Mouse (Mus musculus) limb, embryonic 15.5 days (tissue): ENCODE measurements around the gene Rpl36. TPM values are rescaled to one million over a fixed set of nuclear protein-coding genes. Genes with fewer than 3 reads are reported as not detected.

Experiments used
- ATAC-seq: fragments of 200-750 bp; cut with Nextera tagmentation; 2 replicates; pipeline ENCODE4 v1.8.0; 2017; ENCODE audit warnings: low read depth, moderate TSS enrichment; ENCODE audit not compliant: insufficient number of reproducible peaks, low FRiP score, low TSS enrichment
- H3K27ac ChIP-seq: fragments of 300-500 bp; sonication (generic); 2 replicates; pipeline ENCODE4 v1.5.1; 2015; ENCODE audit warnings: moderate library complexity, mild to moderate bottlenecking, inconsistent platforms
- H3K27me3 ChIP-seq: fragments of 300-500 bp; sonication (generic); 2 replicates; pipeline ENCODE4 v1.6.1; 2015; ENCODE audit warnings: inconsistent platforms
- H3K36me3 ChIP-seq: fragments of 300-500 bp; sonication (generic); 2 replicates; pipeline ENCODE4 v1.6.1; 2015; ENCODE audit warnings: inconsistent platforms
- H3K4me1 ChIP-seq: fragments of 300-500 bp; sonication (generic); 2 replicates; pipeline ENCODE4 v1.6.1; 2015; ENCODE audit warnings: inconsistent platforms
- H3K4me2 ChIP-seq: fragments of 300-500 bp; sonication (generic); 2 replicates; pipeline ENCODE4 v1.6.1; 2015; ENCODE audit warnings: mild to moderate bottlenecking, inconsistent platforms
- H3K4me3 ChIP-seq: fragments of 300-500 bp; sonication (generic); 2 replicates; pipeline ENCODE4 v1.5.1; 2015; ENCODE audit warnings: mild to moderate bottlenecking, inconsistent platforms
- H3K9ac ChIP-seq: fragments of 300-500 bp; sonication (generic); 2 replicates; pipeline ENCODE4 v1.6.1; 2015; ENCODE audit warnings: inconsistent platforms
- H3K9me3 ChIP-seq: fragments of 300-500 bp; sonication (generic); 2 replicates; pipeline ENCODE4 v1.6.1; 2016; ENCODE audit warnings: inconsistent platforms
- WGBS: fragments of 180-500 bp; shearing (Covaris S2); methylation state at CpG from one replicate; pipeline ENCODE4 v1.1.7; 2015; 5-methylcytosine and 5-hydroxymethylcytosine counted together
- polyA plus RNA-seq: library from polyadenylated mRNA; unstranded; fragments of >200 nt; fragmentation: Nextera tagmentation; extraction: Ambion mirVana; gene quantifications from 2 replicates; pipeline ENCODE4 v1.2.1, GENCODE M21; 2015

Gene Rpl36
- polyA plus RNA-seq, 1 experiment from 2014 or later, result 1,900 TPM

DNA sequence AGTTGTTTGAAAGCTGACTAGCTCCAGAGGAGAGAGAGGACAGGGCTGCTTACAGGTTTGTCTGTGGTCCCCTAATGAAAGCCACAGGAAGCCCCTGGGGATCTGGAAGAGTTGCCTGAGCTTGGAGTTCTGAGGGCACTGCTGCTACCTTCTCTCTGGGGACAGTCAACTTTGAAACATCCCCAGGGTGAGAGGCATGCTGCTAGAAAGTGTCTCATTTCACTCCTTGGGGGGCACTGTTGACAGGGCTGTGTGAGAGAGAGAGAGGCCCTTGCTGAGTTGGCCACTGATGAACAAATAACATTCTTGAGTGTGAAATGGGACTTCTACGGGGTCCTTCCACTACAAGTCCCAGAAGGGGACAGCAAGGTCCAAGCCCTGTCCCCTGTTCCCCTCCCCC is 25.4 kb upstream of the Rpl36 start:
- Histone ChIP-seq H3K27ac (no peak overlapping the region), H3K36me3 (peaks cover 62% of the 10 kb centered on the region), H3K27me3 (no peaks in the 10 kb centered on the region), H3K4me1 (peaks cover 38% of the 10 kb centered on the region), H3K9ac (no peak overlapping the region), H3K4me3 (no peak overlapping the region), H3K9me3 (no peaks in the 10 kb centered on the region), H3K4me2 (0 out of 2 replicates have a peak overlapping the region, but pooled peaks have one; percentile 5)
- WGBS, result 78% methylated on average over 1 of the region's 1 CpGs
- no peak for ATAC-seq

DNA sequence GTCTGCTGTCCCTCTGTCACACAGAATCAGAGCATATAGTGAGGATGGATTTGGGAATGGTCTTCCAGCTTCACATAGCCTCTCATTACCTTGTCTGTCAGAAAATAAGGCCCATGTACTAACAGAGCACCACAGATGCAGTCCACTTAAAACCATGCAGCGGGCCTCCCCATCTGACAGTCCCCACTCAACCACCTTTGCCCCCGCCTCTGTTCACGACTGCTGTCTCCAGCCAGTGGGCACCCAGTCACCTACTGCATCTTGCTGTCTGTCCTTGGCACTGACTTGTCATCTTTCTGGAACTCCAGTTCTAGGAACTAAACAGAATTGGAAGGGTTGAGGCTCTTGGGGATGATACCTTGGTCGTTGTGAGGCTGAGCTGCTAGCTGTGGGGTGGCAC is 24.3 kb upstream of the Rpl36 start:
- Histone ChIP-seq H3K4me1 (peaks cover 32% of the 10 kb centered on the region), H3K27ac (no peak overlapping the region), H3K36me3 (peaks cover 73% of the 10 kb centered on the region), H3K27me3 (no peaks in the 10 kb centered on the region), H3K4me2 (no peak overlapping the region), H3K4me3 (no peak overlapping the region), H3K9me3 (no peaks in the 10 kb centered on the region), H3K9ac (no peak overlapping the region)
- ATAC-seq, result no peak
- WGBS, result 94% methylated on average over 4 of the region's 4 CpGs

- Histone ChIP-seq H3K9ac (no peak overlapping the region), H3K36me3 (peaks cover 96% of the 10 kb centered on the region), H3K4me1 (peaks cover 14% of the 10 kb centered on the region), H3K4me2 (no peak overlapping the region), H3K27me3 (no peaks in the 10 kb centered on the region), H3K9me3 (no peaks in the 10 kb centered on the region), H3K27ac (0 out of 2 replicates have a peak overlapping the region, but pooled peaks have one; percentile 5), H3K4me3 (no peak overlapping the region)
- peak; percentile 35; the same call in 1 of the 2 replicates for ATAC-seq
Observed at GRCm38 (mm10) chr17:56592553-56592952, 20.7 kb upstream of the Rpl36 start.

- H3K4me1 ChIP-seq, result 0 out of 2 replicates have a peak, but pooled peaks cover 11% of the 10 kb centered on the region
- no peak overlapping the region for H3K27ac ChIP-seq
- peak; percentile 50; the same call in 1 of the 2 replicates for ATAC-seq
- no peaks in the 10 kb centered on the region for H3K9me3 ChIP-seq
- H3K4me2 ChIP-seq, result no peak overlapping the region
- peaks cover 92% of the 10 kb centered on the region for H3K36me3 ChIP-seq
- no peak overlapping the region for H3K9ac ChIP-seq
- H3K4me3 ChIP-seq, result no peak overlapping the region
- 85% methylated on average over 8 of the region's 8 CpGs for WGBS
- no peaks in the 10 kb centered on the region for H3K27me3 ChIP-seq
Observed at GRCm38 (mm10) chr17:56593527-56594271, 19.5 kb upstream of the Rpl36 start.

DNA sequence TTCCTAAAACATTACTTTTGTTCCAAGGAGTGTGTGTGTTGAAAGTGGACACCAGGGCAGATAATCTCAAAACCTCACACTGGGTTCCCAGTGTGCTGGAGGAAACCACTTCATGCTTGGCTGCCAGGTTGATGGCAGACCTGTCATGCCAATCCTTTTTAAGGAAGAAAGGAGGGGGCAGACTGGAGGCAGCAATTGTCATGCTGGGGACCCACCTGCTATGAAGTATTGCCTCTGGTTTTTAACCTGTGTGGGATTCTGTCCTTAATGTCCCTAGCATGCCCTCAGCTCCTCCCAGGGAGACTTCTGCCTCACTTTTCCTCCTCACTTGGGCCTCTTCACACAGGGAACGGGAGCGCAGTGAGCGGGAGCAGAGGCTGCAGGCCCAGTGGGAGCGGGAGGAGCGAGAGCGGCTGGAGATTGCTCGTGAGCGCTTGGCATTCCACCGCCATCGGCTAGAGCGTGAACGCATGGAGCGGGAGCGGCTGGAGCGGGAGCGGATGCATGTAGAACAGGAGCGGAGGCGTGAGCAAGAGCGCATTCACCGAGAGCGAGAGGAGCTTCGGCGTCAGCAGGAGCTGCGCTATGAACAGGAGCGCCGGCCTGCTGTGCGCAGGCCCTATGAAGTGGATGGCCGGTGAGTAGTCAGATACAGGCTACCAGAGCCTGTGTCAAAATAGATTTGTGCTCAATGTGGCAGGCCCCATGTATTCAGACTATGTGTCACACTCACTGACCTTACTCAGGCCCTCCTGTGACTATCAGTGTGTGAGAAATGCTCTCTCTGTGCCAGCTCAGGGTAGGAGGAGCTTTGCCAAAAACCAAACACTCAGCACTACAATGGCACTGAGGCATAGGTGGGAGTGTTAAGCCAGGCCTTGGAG is 9.8 kb upstream of the Rpl36 start:
- Histone ChIP-seq H3K27ac (no peak overlapping the region), H3K36me3 (peaks cover 88% of the 10 kb centered on the region), H3K4me2 (no peak overlapping the region), H3K4me3 (no peak overlapping the region), H3K4me1 (peaks cover 10% of the 10 kb centered on the region), H3K27me3 (no peaks in the 10 kb centered on the region), H3K9me3 (no peaks in the 10 kb centered on the region), H3K9ac (no peak overlapping the region)
- no peak for ATAC-seq
- WGBS, result 93% methylated on average over 28 of the region's 28 CpGs

GRCm38 (mm10) chr17:56604070-56604380 is 9.2 kb upstream of the Rpl36 start:
- H3K4me3 ChIP-seq, result no peak overlapping the region
- peaks cover 16% of the 10 kb centered on the region for H3K4me1 ChIP-seq
- no peaks in the 10 kb centered on the region for H3K9me3 ChIP-seq
- ATAC-seq, result no peak
- WGBS, result 85% methylated on average over 9 of the region's 9 CpGs
- no peak overlapping the region for H3K9ac ChIP-seq
- H3K4me2 ChIP-seq, result no peak overlapping the region
- H3K27ac ChIP-seq, result no peak overlapping the region
- no peaks in the 10 kb centered on the region for H3K27me3 ChIP-seq
- H3K36me3 ChIP-seq, result peaks cover 88% of the 10 kb centered on the region

- H3K9ac ChIP-seq, result no peak overlapping the region
- no peak for ATAC-seq
- no peaks in the 10 kb centered on the region for H3K27me3 ChIP-seq
- WGBS, result 85% methylated on average over 3 of the region's 3 CpGs
- H3K9me3 ChIP-seq, result no peaks in the 10 kb centered on the region
- no peak overlapping the region for H3K4me3 ChIP-seq
- H3K36me3 ChIP-seq, result peaks cover 85% of the 10 kb centered on the region
- H3K4me1 ChIP-seq, result peaks cover 17% of the 10 kb centered on the region
- no peak overlapping the region for H3K27ac ChIP-seq
- no peak overlapping the region for H3K4me2 ChIP-seq
Observed at GRCm38 (mm10) chr17:56604422-56604821, 8.8 kb upstream of the Rpl36 start.

GRCm38 (mm10) chr17:56605431-56605830 is 7.8 kb upstream of the Rpl36 start:
- 88% methylated on average over 9 of the region's 9 CpGs for WGBS

DNA sequence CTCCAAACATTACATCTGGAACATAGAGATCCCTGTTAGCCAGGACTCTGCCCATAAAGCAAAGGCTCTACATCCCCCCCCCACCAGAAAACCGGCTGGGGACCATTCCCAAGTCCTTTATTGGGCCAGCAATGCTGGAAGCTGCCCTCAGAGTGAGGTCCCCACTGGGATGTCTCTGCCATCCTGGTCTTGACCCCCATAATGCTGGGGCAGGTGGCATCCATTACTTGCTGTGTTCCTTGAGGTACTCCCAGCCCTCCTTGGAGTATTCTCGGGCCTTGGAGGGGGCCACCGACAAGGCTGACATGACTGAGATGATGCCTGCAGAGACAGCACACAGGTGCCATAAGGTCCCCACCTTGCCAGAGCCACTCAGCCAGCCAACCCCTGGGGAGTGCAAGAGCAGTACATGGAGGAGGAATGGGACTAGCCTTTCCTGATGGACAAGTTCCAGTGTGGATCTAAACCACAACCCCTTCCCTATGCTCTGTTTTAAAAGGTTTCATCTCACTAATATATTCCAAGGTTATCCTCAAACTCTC is 5.6 kb upstream of the Rpl36 start:
- H3K9me3 ChIP-seq, result no peaks in the 10 kb centered on the region
- ATAC-seq, result no peak
- peaks cover 28% of the 10 kb centered on the region for H3K4me1 ChIP-seq
- peaks cover 53% of the 10 kb centered on the region for H3K36me3 ChIP-seq
- no peak overlapping the region for H3K9ac ChIP-seq
- 56% methylated on average over 3 of the region's 3 CpGs for WGBS
- H3K4me2 ChIP-seq, result no peak overlapping the region
- no peak overlapping the region for H3K27ac ChIP-seq
- no peak overlapping the region for H3K4me3 ChIP-seq
- no peaks in the 10 kb centered on the region for H3K27me3 ChIP-seq

More at GRCm38 (mm10) chr17:56605431-56605830, 7.8 kb upstream of the Rpl36 start:
- no peaks in the 10 kb centered on the region for H3K27me3 ChIP-seq
- H3K4me3 ChIP-seq, result no peak overlapping the region
- H3K4me2 ChIP-seq, result no peak overlapping the region
- H3K36me3 ChIP-seq, result peaks cover 75% of the 10 kb centered on the region
- peaks cover 21% of the 10 kb centered on the region for H3K4me1 ChIP-seq
- no peak overlapping the region for H3K27ac ChIP-seq
- H3K9ac ChIP-seq, result no peak overlapping the region
- no peaks in the 10 kb centered on the region for H3K9me3 ChIP-seq
- ATAC-seq, result no peak

DNA sequence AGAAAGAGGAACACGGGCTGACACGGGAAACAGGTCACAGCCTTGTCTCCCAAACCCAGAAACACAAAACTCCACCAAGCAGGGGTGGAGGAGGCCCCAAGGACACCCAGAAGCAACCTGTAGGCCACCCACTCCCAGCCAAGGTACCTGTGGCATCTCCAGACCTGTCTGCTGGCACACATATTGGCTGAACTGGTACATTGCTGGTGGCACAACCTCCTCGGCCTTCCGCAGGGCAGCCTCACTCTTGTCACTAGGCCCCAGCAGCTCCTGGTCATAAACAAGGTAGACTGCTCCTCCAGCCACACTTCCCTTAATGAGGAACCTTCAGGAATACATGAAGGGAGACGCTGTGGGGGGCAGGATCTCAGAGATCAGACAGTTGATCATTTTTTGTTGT is 4.5 kb upstream of the Rpl36 start:
- WGBS, result 39% methylated on average over 5 of the region's 5 CpGs
- peak overlapping the region; percentile 57; the same call in 1 of the 2 replicates for H3K9ac ChIP-seq

GRCm38 (mm10) chr17:56609452-56610171 is 3.6 kb upstream of the Rpl36 start, which contains the start of gene 2410015M20Rik:
Gene 2410015M20Rik (minus strand): TSS chr17:56609771.
- Histone ChIP-seq H3K27me3 (no peaks in the 10 kb centered on the region), H3K4me2 (peak within 1 kb of the TSS; percentile 73), H3K27ac (peak within 1 kb of the TSS; percentile 78), H3K9me3 (no peaks in the 10 kb centered on the region), H3K36me3 (peaks cover 37% of the 10 kb centered on the region), H3K9ac (peak within 1 kb of the TSS; percentile 60), H3K4me3 (peak within 1 kb of the TSS; percentile 64), H3K4me1 (peaks cover 37% of the 10 kb centered on the region)
- WGBS, result under 1% methylated on average over 44 of the region's 44 CpGs
- peak; percentile 84 for ATAC-seq

More for the DNA sequence above, 4.5 kb upstream of the Rpl36 start:
- peaks cover 42% of the 10 kb centered on the region for H3K36me3 ChIP-seq
- peak overlapping the region; percentile 64 for H3K4me3 ChIP-seq
- no peak for ATAC-seq
- H3K27me3 ChIP-seq, result no peaks in the 10 kb centered on the region
- peak overlapping the region; percentile 78 for H3K27ac ChIP-seq
- no peaks in the 10 kb centered on the region for H3K9me3 ChIP-seq
- peaks cover 32% of the 10 kb centered on the region for H3K4me1 ChIP-seq
- peak overlapping the region; percentile 73 for H3K4me2 ChIP-seq
